Mouse (Mus musculus) gastrocnemius, postnatal 14 days (tissue): ENCODE results near the gene Inhba. TPM values are rescaled to one million over a fixed set of nuclear protein-coding genes. Genes with fewer than 3 reads are reported as not detected.
A peak's percentile ranks its signal among the peaks of the same experiment; 100 is the strongest.

Experiments used
- DNase-seq: peaks from one replicate; pipeline ENCODE4 v3.0.0; 2021; ENCODE audit warnings: mixed read lengths
- intact Hi-C: fragments of 180-260 bp; cut with DNase I; formaldehyde crosslinking; loops from one replicate; pipeline ENCODE4 v1.15.1; 2025; ENCODE audit warnings: low total_unique reads
- long read RNA-seq, 2 experiments: library from polyadenylated mRNA; stranded (forward); transcript quantifications; one replicate each; pipeline ENCODE4 v2.0.0; 2021
- total RNA-seq, 2 experiments: library from RNA; stranded (reverse); gene quantifications; 2 replicates each; pipeline ENCODE4 v1.2.3; 2021

The Inhba gene
- total RNA-seq: 1 to 10 TPM; 1.4 to 2.5 TPM
- long read RNA-seq, experiment 1: 0 reads
- long read RNA-seq, experiment 2: 0 reads

DNA sequence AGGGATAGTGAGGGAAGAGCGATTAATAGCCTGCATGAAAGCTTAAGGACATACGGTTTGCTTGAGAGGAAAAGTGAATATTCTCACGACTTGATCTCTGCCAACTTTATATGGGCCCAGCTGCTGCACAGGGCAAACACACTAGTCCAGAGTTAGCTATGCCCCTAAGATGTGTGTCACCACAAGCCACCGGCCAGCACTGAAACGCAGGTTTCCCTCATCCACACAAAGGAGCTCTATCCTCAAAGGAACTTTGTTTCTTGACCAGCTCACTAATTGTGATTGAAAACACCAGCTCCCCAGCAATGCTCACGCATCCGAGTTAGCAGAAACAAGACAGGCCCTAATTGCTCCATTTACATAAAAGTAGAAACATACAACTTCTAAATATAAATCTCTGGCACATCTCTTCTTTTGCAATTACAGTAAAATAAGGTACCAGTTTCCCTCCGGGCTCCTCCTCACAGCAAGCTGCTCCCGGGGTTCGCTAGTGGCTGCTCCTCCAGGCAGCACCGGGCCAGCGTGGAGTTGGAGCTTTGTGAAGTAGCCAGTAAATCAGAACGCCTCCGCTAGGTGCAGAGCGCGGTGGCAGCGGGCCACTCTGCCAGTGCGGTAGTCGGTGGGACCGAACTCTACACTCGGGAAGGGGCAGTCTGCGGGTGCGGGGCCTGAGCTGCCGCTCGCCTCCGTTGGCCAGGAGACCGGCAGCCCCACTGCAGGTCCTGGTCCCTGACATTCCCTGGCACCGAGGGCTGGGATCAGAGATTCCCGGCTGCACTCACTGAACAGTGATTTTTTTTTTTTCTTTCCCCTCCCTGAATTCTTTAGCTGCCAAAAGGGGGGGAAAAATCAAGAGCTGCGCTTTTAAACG, at the start of gene Inhba:
TSS of gene Inhba (plus strand) at position 480 of the 871 bp plus-strand sequence.
- intact Hi-C loops: loop anchor here (10.0 kb wide), 1 partner anchor 1423 kb away; no protein-coding TSS in a partner anchor
- DNase-seq: peak; percentile 29

DNA sequence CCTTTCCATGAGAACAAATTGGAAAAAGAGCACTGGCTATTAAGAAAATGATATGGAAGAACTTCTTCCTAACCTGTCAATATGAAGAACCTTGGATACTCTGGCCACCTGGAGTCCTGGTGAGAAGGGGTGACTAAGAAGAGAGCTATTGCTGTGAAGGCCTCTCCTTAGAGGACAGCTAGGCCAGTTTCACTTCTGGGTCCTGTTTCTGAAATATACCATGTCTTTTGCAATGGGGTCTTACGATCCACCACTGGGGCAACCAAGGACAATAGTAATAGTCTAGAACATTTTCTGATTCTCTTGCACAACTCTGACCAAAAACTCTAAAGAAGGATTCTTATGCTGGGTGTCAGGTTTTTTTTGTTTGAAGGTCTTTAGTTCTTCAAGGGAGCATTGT, 35.1 kb upstream of the Inhba start:
- no peak for DNase-seq

DNA sequence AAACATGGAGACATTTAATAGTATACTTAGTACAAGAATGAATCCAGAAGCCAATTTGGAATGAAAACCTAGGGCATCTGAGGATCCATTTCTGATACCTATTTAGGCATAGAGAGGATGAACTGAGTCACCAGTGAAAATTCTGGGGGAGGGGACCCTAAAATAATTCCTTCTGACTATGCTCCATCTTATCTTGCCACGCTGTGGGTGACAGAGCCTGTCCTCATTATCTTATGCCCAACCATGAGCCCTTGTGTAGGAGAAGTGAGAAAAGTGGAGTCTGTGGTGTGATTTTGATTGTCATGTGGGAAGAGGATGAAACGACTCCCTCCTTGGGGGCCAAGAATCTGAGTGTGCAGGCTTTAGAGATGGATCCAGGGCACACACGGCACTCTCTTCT, 32.1 kb upstream of the Inhba start:
- intact Hi-C loops: no loop called here
- DNase-seq: no peak

More for the DNA sequence above, 35.1 kb upstream of the Inhba start:
- intact Hi-C loops: no loop called here

DNA sequence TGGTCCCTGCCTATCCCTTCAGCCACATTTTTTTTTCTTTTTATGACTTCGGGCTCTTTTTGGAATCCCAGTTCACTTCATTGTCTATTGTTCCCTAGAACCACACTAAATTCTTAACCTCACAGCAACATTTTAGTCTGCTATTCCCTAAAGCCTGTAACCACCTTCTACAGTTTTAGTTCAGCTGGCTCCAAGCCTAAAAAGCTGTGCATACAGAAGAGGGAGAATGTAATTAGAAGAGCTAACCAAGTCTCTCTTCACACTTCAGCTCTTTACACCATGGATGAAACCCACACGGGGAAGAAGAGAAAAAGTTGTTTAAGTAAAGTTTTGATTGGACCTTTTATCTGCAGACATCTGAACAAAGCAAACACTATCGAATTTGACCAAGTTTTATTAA, 29.6 kb upstream of the Inhba start:
- no peak for DNase-seq
- intact Hi-C loops: no loop called here

DNA sequence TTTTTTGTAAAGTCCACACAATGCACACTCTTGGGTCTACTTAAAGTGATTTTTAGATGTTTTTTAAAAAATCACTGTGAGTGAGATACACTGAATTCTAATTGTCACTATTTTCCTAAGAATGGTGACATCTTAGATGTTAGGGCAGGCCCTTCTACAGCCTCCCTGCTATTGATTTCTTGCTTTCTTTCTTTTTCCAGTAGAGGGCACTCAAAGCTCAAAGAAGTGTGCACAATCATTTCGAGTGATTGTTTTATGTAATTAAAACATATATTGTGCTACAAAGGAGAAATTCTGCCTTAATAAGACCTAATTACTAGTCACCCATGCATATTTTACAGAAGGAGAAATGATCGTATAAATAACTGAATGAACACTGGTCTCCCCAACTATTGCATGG, 25.9 kb upstream of the Inhba start:
- intact Hi-C loops: no loop called here
- no peak for DNase-seq

DNA sequence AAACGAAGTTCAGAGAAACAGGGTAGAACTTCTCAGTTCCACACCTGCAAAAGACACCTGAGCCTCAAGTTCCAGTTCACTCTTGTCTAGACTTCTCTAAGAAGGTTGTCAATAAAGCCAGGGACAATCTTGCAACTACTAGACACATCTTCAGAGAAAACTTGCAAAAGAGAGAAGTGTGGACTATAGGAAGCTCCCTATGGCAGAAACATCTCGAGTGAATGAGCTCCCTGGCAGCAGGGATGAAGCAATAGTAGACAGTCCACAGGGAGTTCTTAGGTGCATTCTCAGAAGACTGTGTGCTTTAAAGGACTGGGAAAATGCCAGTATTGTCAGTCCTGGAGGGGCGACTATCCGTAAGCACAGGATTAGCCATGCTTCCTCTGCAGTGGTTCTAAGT, 25.5 kb upstream of the Inhba start:
- no peak for DNase-seq
- intact Hi-C loops: no loop called here

DNA sequence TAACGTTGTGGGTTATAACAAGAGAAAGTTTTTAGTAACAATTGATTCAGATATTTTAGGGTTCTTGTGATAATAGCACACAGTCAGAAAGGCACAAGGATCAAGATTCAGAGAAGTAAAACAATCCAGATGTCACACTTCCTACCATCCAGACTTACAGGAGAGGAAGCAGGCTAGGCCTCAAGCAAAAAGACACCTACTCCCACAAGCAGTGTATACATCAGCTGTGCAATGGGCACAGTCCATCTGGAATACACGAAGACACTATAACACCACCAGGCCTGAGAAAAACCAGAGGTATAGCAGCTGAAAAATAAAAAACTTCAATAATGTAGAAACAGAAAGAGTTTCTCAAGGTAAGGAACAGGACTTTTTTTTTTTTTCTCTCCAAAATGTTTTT, 16.3 kb upstream of the Inhba start:
- intact Hi-C loops: no loop called here

DNA sequence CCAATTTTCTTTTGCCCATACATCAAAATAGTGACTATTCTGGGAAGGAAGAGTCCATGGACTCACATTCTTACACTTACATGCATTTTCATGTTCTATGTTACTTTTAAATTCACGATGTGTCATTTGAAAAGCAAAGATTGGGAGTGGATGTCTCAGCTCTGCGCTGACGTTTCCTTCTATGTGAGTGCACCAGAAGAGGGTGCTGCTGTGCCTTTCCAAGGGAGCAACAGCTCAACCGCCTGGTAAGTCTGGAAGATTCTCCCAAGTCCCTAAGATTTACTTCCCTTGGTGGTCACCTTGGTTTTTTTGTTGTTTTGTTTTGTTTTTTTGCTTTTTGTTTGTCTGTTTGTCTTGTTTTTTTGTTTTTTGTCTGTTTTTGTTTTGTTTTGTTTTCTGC, 6.1 kb upstream of the Inhba start:
- DNase-seq: peak; percentile 42
- intact Hi-C loops: no loop called here

More for the DNA sequence above, 16.3 kb upstream of the Inhba start:
- no peak for DNase-seq

DNA sequence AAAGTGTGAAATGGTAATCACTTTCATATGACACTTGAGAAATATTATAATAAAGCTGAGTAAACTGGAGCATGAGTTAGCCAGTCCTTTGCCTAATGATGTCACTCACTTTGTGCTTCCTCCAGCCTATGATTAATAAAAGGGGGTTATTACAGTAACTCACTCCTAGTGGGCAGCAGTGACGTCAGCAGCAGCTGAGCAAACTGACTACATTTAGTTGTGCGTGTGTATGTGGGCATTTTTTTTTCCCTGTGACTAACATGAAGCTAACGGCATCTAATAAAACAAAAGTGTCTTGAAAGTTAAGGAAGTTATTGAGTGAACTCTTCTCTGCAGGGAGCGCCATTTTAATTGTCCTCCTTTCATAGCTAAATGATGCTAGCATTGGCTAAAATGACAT, 3.9 kb upstream of the Inhba start:
- intact Hi-C loops: no loop called here
- no peak for DNase-seq

DNA sequence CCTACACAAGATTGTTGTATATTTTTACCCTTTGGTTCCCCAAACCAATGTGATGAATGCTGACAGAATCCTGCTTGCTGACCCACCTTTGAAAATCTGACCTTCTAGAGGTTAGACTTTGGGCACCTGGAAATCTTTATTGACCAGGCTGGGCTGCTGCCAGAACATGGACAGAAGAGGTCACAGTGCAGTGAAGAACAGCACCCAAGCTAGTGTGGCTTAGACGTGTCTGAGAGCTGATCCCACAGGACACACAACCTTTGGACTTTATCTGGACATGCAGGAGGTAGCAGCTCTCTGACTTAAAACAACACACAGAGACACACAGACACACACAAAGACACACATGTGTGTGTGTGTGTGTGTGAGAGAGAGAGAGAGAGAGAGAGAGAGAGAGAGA, 3.3 kb upstream of the Inhba start:
- intact Hi-C loops: no loop called here

DNA sequence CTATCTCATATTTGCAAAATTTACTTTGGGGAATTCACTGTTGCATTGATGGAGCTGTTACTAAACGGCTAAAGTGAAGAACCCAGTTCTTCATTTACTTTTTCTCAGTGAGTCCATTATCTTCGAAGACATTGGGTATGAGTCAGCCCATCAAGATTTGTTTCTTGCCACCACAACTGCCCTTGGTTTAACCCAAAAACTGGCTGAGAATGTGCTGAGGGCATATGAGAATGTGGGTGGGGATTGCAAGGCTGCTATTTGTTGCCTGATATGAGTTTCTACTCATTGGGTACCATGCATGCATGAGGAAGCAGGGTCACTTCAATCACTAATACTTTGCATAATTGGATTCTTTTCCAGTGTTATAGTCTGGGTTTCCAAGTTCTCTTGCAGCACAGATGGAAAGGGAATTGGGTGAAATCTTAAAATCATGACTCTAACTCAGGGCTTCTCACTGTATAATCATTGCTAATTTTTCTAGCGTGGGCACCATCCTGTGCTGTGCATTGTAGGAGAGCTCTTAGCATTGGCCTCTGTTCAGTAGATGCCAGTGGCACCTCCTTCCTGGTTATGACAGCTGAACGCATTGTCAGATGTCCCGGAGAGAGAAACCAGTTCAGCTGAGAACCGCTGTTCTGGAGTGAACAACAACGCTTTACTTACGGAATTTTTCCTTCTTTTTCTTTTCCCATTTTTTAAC, 1.7 kb upstream of the Inhba start:
- no peak for DNase-seq
- intact Hi-C loops: loop anchor here (10.0 kb wide), 1 partner anchor 1425 kb away; no protein-coding TSS in a partner anchor

More for the DNA sequence above, 3.3 kb upstream of the Inhba start:
- DNase-seq: no peak

DNA sequence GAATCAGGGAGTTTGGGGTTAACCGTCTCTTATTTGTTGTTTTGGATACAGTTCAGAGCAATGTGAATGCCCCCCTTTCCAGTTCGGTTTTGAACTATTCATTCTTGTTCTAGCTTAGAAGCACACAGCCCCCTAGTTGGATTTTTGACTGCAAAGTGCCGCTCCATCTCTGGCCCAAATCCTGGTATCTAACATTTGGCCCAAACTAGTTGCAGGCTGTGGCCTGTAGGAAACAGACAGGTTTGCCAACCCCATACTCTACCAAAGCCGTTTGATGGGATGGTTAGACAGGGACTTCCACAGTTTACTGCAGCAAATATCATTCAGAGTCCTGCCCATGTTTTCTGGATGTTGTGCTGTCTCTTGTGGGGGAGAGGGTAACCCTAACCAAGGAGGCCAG, 1.1 kb upstream of the Inhba start:
- DNase-seq: no peak
- intact Hi-C loops: loop anchor here (10.0 kb wide), 1 partner anchor 1424 kb away; no protein-coding TSS in a partner anchor

DNA sequence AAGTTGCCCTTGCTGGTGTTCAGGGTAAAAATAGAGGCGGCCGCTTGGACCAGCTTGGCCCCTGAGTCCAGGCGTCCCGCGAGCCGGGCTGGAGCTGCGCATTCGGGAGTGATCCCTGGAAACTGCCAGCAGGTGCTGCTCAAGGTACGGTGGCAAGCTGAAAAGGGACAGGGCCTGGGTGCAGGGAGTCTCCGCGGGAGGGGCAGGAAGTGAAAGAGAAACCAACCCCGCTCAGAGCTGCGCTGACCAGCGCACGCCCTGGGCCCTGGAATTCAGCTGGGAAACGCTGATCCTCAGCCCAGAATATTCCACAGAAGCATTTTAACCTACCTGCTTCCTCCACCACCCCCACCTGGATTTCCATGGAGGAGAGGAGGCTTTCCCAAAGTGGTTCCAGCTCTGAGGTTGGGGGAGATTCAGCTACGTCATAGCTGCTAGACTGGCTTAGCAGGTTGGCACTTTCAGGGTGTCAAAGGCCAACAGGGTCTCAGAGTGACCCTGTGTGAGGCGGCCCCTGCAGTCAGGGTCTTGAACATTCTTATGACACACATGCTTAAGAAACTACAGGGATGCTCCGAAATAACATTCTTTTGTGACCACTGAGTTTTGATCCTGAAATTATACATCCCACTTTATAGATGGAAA, 714 bp downstream of the Inhba start:
- intact Hi-C loops: loop anchor here (10.0 kb wide), 1 partner anchor 1422 kb away; no protein-coding TSS in a partner anchor
- DNase-seq: peak; percentile 68

DNA sequence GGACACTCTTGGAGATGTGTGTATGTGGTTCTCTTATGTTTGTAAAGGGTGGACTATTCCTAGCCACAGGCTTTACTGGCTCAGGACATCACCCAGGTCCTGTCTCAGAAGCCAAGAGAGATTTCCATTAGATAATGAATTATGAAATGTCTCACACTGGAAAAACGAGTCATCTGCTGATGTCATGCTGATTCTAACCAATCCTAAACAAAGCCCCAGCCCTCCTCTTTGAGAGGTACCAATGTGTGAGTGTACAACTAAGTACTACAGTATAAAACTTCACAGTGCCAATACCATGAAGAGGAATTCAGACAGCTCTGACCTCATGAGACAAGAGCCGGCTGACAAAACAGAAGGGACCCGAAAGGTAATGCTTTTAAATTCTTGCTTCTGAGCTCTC, 2.5 kb downstream of the Inhba start:
- no peak for DNase-seq
- intact Hi-C loops: loop anchor here (10.0 kb wide), 1 partner anchor 1421 kb away; no protein-coding TSS in a partner anchor

DNA sequence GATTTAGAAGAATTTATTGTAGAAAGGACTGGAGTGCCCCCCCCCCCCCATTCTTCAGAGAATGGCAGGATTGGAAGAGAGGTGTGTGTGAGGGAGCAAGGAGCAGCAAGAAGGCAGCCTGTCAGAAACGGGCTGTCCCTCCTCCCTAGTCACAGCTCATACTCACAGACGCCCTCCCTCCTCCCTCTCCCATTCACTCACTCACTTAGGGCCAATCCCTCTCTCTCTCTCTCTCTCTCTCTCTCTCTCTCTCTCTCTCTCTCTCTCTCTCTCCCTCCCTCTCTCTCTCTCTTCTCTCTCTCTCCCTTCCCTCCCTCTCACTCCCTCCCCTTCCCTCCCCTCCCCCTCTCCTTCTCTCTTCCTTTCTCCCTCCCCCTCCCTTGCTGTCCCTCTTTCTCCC, 4.9 kb downstream of the Inhba start:
- DNase-seq: no peak
- intact Hi-C loops: loop anchor here (10.0 kb wide), 1 partner anchor 1418 kb away; no protein-coding TSS in a partner anchor

DNA sequence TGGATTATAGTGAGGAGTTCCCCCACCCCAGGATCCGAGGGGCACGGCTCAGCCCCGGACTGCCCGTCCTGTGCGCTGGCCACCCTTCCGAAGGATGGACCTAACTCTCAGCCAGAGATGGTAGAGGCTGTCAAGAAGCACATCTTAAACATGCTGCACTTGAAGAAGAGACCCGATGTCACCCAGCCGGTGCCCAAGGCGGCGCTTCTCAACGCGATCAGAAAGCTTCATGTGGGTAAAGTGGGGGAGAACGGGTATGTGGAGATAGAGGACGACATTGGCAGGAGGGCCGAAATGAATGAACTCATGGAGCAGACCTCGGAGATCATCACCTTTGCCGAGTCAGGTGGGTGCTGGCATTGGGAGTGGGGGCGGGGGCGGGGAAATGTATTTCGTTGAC, 5.7 kb downstream of the Inhba start:
- DNase-seq: no peak
- intact Hi-C loops: loop anchor here (10.0 kb wide), 1 partner anchor 1417 kb away; no protein-coding TSS in a partner anchor

DNA sequence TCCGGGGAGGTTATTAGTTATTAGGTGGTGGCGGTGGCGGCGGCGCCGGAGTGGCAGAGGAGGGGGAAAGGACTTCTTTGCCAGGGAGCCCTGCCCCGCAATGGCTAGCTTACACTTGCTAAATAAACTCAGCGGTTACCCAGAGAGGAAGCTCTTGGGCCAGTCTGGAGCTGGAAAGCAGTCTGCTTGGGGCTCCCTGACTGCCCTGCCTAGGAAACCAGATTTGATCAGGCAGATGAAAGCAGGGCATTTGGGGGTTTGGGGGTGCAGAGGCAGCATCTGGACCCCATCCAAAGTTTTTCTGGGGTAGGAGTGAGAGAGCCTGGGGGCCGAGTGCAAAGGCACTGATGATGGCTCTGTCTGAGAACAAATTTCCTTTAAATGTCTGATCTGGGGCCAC, 6.1 kb downstream of the Inhba start:
- intact Hi-C loops: loop anchor here (10.0 kb wide), 1 partner anchor 1417 kb away; no protein-coding TSS in a partner anchor
- no peak for DNase-seq

DNA sequence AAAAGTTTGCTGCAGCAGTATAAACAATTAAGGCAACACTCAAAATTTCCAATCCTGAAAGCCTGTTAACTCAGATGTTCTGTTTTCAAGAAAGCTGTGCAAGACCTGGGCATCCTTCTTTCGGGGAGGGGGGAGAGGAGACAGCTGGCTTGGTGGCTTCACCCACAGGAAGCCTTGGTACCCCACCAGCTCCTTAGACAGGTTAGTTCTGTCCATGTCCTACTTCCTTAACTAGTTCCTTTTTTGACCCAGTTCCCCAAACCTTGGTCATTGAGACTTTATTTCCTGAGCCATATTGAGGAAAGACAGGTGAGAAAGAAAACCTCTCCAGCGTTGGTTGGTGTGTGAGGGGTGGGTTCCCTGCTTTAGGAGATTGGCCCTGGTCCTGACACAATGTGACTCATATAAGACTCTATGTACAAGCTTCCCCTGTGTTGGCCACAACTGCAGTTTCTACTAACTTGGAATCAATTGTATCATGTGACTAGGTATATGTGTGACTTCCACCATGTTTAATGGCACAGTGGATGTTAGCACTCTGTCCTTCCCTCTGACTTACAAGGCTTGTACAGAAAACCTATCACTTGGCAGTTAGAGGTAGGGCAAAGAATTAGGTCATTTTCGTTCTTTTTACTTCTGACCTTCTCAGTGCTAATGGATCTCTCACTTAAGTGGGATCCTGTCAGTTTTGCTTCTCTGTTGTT, 7.3 kb downstream of the Inhba start:
- no peak for DNase-seq
- intact Hi-C loops: loop anchor here (10.0 kb wide), 1 partner anchor 1416 kb away; no protein-coding TSS in a partner anchor

DNA sequence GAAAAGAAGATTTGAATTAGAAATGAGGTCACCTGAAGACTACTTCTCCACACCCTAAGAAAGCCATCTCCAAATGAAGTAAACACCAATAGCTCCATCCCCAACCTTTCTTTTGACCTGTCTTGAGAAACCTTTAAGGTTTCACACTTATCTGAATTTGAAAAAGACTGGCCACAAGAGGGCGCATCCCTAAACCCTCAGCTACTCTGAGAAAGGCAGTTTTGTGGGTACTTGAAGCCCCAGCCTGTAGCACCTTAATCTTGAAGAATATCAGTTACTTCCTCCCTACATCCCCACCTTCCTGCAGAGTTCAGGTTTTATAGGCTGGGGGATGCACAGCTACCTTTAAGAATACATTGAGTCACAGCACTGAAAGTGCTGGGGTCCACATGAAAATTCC, 9.0 kb downstream of the Inhba start:
- intact Hi-C loops: no loop called here
- DNase-seq: peak; percentile 26
